Mouse (Mus musculus): ENCODE results near the gene Tusc2.

GRCm38 (mm10) chr9:107581584-107581983 lies 18.5 kb downstream of the Tusc2 start:
- TF ChIP-seq POLR2A (IDR thresholded peaks at IDR 0.05; ENCODE audit: low read depth, low read length) (no peak), CTCF (IDR thresholded peaks at IDR 0.05; ENCODE audit: extremely low read depth, insufficient read depth, insufficient read length, insufficient replicate concordance) (no peak)

Data from spleen, adult 2 months (tissue).